Mouse (Mus musculus) ES-E14 (cell line): Measurements from ENCODE around the gene Ptp4a2.

Experiments
- CHD2 ChIP-seq: IDR thresholded peaks from 2 replicates; pipeline ENCODE4 v1.6.1; 2014; ENCODE audit warnings: mild to moderate bottlenecking, low read depth, low read length, inconsistent platforms
- MAFK ChIP-seq: IDR thresholded peaks from 2 replicates; pipeline ENCODE4 v1.6.1; 2014; ENCODE audit warnings: mild to moderate bottlenecking, low read depth, low read length, inconsistent platforms; ENCODE audit not compliant: insufficient read depth
- ZC3H11A ChIP-seq: IDR thresholded peaks from 2 replicates; pipeline ENCODE4 v1.6.1; 2012; ENCODE audit warnings: low read depth, mild to moderate bottlenecking, inconsistent platforms, low read length, borderline replicate concordance
- ZNF384 ChIP-seq: IDR thresholded peaks from 2 replicates; pipeline ENCODE4 v1.6.1; 2012; ENCODE audit warnings: low read depth, low read length, inconsistent platforms

GRCm38 (mm10) chr4:129851861-129852260, 40.8 kb downstream of the Ptp4a2 start:
- TF ChIP-seq ZC3H11A (no peak), MAFK (no peak), CHD2 (no peak), ZNF384 (no peak)
